Mouse (Mus musculus): Measurements from ENCODE around the gene Kndc1. TPM values are rescaled to one million over a fixed set of nuclear protein-coding genes. Genes with fewer than 3 reads are reported as not detected.

The Kndc1 gene
- total RNA-seq (2022), result 1 to 10 TPM in 3 of 4 experiments, under 1 TPM in 1; 0.93 to 3.0 (median 2.4) TPM

GRCm38 (mm10) chr7:139894655-139895557, at the start of gene Kndc1:
TSS of gene Kndc1 (plus strand) at chr7:139894696.
- DNase-seq, result no peak

GRCm38 (mm10) chr7:139845101-139845500, 49.4 kb upstream of the Kndc1 start:
- no peak for DNase-seq

GRCm38 (mm10) chr7:139850152-139850551, 44.3 kb upstream of the Kndc1 start:
- DNase-seq, result no peak

- DNase-seq, result no peak
Observed at GRCm38 (mm10) chr7:139850677-139851076, 43.8 kb upstream of the Kndc1 start.

GRCm38 (mm10) chr7:139851098-139851497, 43.4 kb upstream of the Kndc1 start:
- DNase-seq, result no peak

- DNase-seq, result no peak
Observed at GRCm38 (mm10) chr7:139855261-139855660, 39.2 kb upstream of the Kndc1 start.

- peak; percentile 39 for DNase-seq
Observed at GRCm38 (mm10) chr7:139861411-139861810, 33.1 kb upstream of the Kndc1 start.

GRCm38 (mm10) chr7:139863076-139863475, 31.4 kb upstream of the Kndc1 start:
- no peak for DNase-seq

- no peak for DNase-seq
Observed at GRCm38 (mm10) chr7:139864253-139864652, 30.2 kb upstream of the Kndc1 start.

GRCm38 (mm10) chr7:139864871-139865270, 29.6 kb upstream of the Kndc1 start:
- no peak for DNase-seq

- DNase-seq, result no peak
Observed at GRCm38 (mm10) chr7:139871014-139871413, 23.5 kb upstream of the Kndc1 start.

GRCm38 (mm10) chr7:139877167-139877792, 17.2 kb upstream of the Kndc1 start:
- no peak for DNase-seq

GRCm38 (mm10) chr7:139878122-139878521, 16.4 kb upstream of the Kndc1 start:
- DNase-seq, result no peak

- DNase-seq, result no peak
Observed at GRCm38 (mm10) chr7:139878621-139879020, 15.9 kb upstream of the Kndc1 start.

GRCm38 (mm10) chr7:139883545-139883944, 11.0 kb upstream of the Kndc1 start:
- DNase-seq, result no peak

GRCm38 (mm10) chr7:139891779-139892178, 2.7 kb upstream of the Kndc1 start:
- no peak for DNase-seq

- no peak for DNase-seq
Observed at GRCm38 (mm10) chr7:139896271-139896670, 1.8 kb downstream of the Kndc1 start.

GRCm38 (mm10) chr7:139896796-139897195, 2.3 kb downstream of the Kndc1 start:
- DNase-seq, result no peak

GRCm38 (mm10) chr7:139898606-139899005, 4.1 kb downstream of the Kndc1 start:
- DNase-seq, result no peak

- DNase-seq, result no peak
Observed at GRCm38 (mm10) chr7:139899505-139899904, 5.0 kb downstream of the Kndc1 start.

GRCm38 (mm10) chr7:139900456-139900855, 6.0 kb downstream of the Kndc1 start:
- no peak for DNase-seq

- no peak for DNase-seq
Observed at GRCm38 (mm10) chr7:139900896-139901295, 6.4 kb downstream of the Kndc1 start.

- no peak for DNase-seq
Observed at GRCm38 (mm10) chr7:139901981-139902380, 7.5 kb downstream of the Kndc1 start.

GRCm38 (mm10) chr7:139905261-139905660, 10.8 kb downstream of the Kndc1 start:
- DNase-seq, result no peak

Measured in adrenal gland, adult 8-10 months (tissue).